Mouse (Mus musculus): ENCODE data around the gene Rap1b.

Gene Rap1b

GRCm38 (mm10) chr10:117858241-117858640, 12.4 kb upstream of the Rap1b start:
- DNase-seq (ENCODE audit: low spot score in 2 of 2): no peak

GRCm38 (mm10) chr10:117856001-117856720, 10.3 kb upstream of the Rap1b start:
- DNase-seq (ENCODE audit: low spot score in 2 of 2): no peak

- DNase-seq (ENCODE audit: low spot score in 2 of 2): no peak
Measured at GRCm38 (mm10) chr10:117852648-117853192, 6.9 kb upstream of the Rap1b start.

- DNase-seq (ENCODE audit: low spot score in 2 of 2): no peak
Measured at GRCm38 (mm10) chr10:117848981-117849380, 3.1 kb upstream of the Rap1b start.

- no peak for DNase-seq (ENCODE audit: low spot score in 2 of 2)
Measured at GRCm38 (mm10) chr10:117846796-117847195, 961 bp upstream of the Rap1b start.

- DNase-seq (ENCODE audit: low spot score in 2 of 2): no peak
Measured at GRCm38 (mm10) chr10:117846260-117846632, 411 bp upstream of the Rap1b start.

GRCm38 (mm10) chr10:117844782-117845596, 846 bp downstream of the Rap1b start:
- peak; percentile 65 to 84 for DNase-seq (ENCODE audit: low spot score in 2 of 2)

- DNase-seq (ENCODE audit: low spot score in 2 of 2): no peak
Measured at GRCm38 (mm10) chr10:117844279-117844678, 1.6 kb downstream of the Rap1b start.

- DNase-seq (ENCODE audit: low spot score in 2 of 2): no peak
Measured at GRCm38 (mm10) chr10:117843690-117844089, 2.1 kb downstream of the Rap1b start.

GRCm38 (mm10) chr10:117841765-117842164, 4.1 kb downstream of the Rap1b start:
- DNase-seq (ENCODE audit: low spot score in 2 of 2): no peak

- no peak for DNase-seq (ENCODE audit: low spot score in 2 of 2)
Measured at GRCm38 (mm10) chr10:117840431-117840995, 5.3 kb downstream of the Rap1b start.

- DNase-seq (ENCODE audit: low spot score in 2 of 2): no peak
Measured at GRCm38 (mm10) chr10:117839737-117840136, 6.1 kb downstream of the Rap1b start.

GRCm38 (mm10) chr10:117838924-117839323, 6.9 kb downstream of the Rap1b start:
- DNase-seq (ENCODE audit: low spot score in 2 of 2): no peak

- DNase-seq (ENCODE audit: low spot score in 2 of 2): no peak
Measured at GRCm38 (mm10) chr10:117836354-117836753, 9.5 kb downstream of the Rap1b start.

- DNase-seq (ENCODE audit: low spot score in 2 of 2): no peak
Measured at GRCm38 (mm10) chr10:117835453-117835852, 10.4 kb downstream of the Rap1b start.

- DNase-seq (ENCODE audit: low spot score in 2 of 2): no peak
Measured at GRCm38 (mm10) chr10:117830797-117831196, 15.0 kb downstream of the Rap1b start.

GRCm38 (mm10) chr10:117829472-117830155, 16.2 kb downstream of the Rap1b start:
- DNase-seq (ENCODE audit: low spot score in 2 of 2): no peak

GRCm38 (mm10) chr10:117829022-117829421, 16.8 kb downstream of the Rap1b start:
- no peak for DNase-seq (ENCODE audit: low spot score in 2 of 2)

GRCm38 (mm10) chr10:117828536-117828935, 17.3 kb downstream of the Rap1b start:
- no peak for DNase-seq (ENCODE audit: low spot score in 2 of 2)

- no peak for DNase-seq (ENCODE audit: low spot score in 2 of 2)
Measured at GRCm38 (mm10) chr10:117824647-117825046, 21.2 kb downstream of the Rap1b start.

- no peak for DNase-seq (ENCODE audit: low spot score in 2 of 2)
Measured at GRCm38 (mm10) chr10:117824139-117824538, 21.7 kb downstream of the Rap1b start.

- DNase-seq (ENCODE audit: low spot score in 2 of 2): no peak
Measured at GRCm38 (mm10) chr10:117823321-117823720, 22.5 kb downstream of the Rap1b start.
